Mouse (Mus musculus) lung, embryonic 15.5 days (tissue): ENCODE data around the gene Vmn2r84. TPM values are rescaled to one million over a fixed set of nuclear protein-coding genes. Genes with fewer than 3 reads are reported as not detected.
A peak's percentile ranks its signal among the peaks of the same experiment; 100 is the strongest.
"Not testable (repeated sequence)": the region's sequence is repeated elsewhere in the genome, so short reads cannot be mapped to it uniquely, and the experiment has no call there.

ENCODE experiments used
- ATAC-seq: fragments of 200-750 bp; cut with Nextera tagmentation; 2 replicates; pipeline ENCODE4 v1.8.0; 2017; ENCODE audit warnings: moderate number of reproducible peaks, borderline replicate concordance; ENCODE audit not compliant: low FRiP score, low TSS enrichment; ENCODE audit errors: extremely low read depth
- H3K27ac ChIP-seq: fragments of 300-500 bp; sonication (generic); 2 replicates; pipeline ENCODE4 v1.5.1; 2015; ENCODE audit warnings: moderate library complexity, mild to moderate bottlenecking, inconsistent platforms
- H3K27me3 ChIP-seq: fragments of 300-500 bp; sonication (generic); 2 replicates; pipeline ENCODE4 v1.6.1; 2015; ENCODE audit warnings: inconsistent platforms
- H3K36me3 ChIP-seq: fragments of 300-500 bp; sonication (generic); 2 replicates; pipeline ENCODE4 v1.6.1; 2015; ENCODE audit warnings: inconsistent platforms
- H3K4me1 ChIP-seq: fragments of 300-500 bp; sonication (generic); 2 replicates; pipeline ENCODE4 v1.6.1; 2015; ENCODE audit warnings: inconsistent platforms
- H3K4me2 ChIP-seq: fragments of 300-500 bp; sonication (generic); 2 replicates; pipeline ENCODE4 v1.6.1; 2015; ENCODE audit warnings: inconsistent platforms, mild to moderate bottlenecking, moderate library complexity
- H3K4me3 ChIP-seq: fragments of 300-500 bp; sonication (generic); 2 replicates; pipeline ENCODE4 v1.5.1; 2015; ENCODE audit warnings: mild to moderate bottlenecking, inconsistent platforms
- H3K9ac ChIP-seq: fragments of 300-500 bp; sonication (generic); 2 replicates; pipeline ENCODE4 v1.6.1; 2015; ENCODE audit warnings: inconsistent platforms
- H3K9me3 ChIP-seq: fragments of 300-500 bp; sonication (generic); 2 replicates; pipeline ENCODE4 v1.6.1; 2016; ENCODE audit warnings: inconsistent platforms
- WGBS: fragments of 180-500 bp; shearing (Covaris S2); methylation state at CpG from one replicate; pipeline ENCODE4 v1.1.7; 2015; 5-methylcytosine and 5-hydroxymethylcytosine counted together
- polyA plus RNA-seq: library from polyadenylated mRNA; unstranded; fragments of >200 nt; fragmentation: Nextera tagmentation; extraction: Ambion mirVana; gene quantifications from 2 replicates; pipeline ENCODE4 v1.2.1, GENCODE M21; 2015

Gene Vmn2r84
- polyA plus RNA-seq: not detected in 2 replicates

DNA sequence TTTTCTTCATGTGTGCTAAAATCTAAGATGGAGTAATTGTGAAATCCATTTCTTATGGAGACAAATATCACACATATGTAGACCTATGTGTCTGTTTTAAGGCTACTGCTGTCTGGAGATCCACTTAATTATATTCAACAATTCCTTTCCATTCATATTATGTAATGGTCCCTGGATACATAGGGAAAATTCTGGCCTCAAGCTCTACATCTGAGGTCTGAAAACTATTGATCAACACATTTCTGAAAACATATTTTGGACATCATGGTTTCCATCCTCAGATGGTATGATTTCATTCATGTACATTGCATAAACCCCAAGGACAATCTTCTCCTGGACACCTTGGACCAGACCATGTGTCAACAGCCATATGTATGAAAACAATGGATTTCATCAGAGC, at the start of gene Vmn2r84:
Gene Vmn2r84 (minus strand): TSS at position 101 of the 400 bp plus-strand sequence.
- Histone ChIP-seq H3K27me3 (no peaks in the 10 kb centered on the region), H3K36me3 (no peaks in the 10 kb centered on the region), H3K27ac (no peak within 1 kb of the TSS), H3K4me3 (no peak within 1 kb of the TSS), H3K9me3 (no peaks in the 10 kb centered on the region), H3K9ac (no peak within 1 kb of the TSS), H3K4me1 (no peaks in the 10 kb centered on the region), H3K4me2 (no peak within 1 kb of the TSS)
- no peak for ATAC-seq

DNA sequence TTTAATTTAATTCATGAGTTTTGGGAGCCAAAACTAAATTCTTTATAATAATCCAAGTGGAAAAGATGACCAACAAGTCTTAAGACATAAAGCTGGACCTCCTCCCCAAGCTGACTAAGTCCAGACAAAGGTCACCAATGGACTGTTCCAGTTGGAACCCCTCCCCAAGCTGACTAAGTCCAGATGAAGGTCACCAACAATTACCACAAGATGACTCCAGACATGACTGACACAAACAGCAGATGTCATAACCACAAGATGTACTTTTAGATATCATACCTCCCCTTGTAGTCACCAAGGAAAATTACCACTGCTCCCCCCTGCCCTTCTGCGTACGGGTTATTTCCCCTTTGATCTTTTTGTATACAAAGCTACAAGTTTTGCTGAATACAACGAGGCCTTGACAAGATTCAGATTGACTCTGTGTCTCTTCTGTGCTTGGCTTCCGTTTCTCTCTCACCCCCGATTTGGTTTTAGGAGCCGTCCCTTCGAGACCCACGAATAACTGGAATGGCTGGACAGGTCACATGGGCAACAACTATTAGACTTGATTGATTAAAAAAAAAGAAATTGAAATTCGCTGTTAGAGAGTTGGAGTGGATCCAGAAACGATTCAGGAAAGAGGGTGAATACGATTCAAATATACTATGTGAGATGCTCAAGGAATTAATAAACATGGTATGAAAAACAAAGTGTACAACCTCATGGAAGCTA, 40.2 kb upstream of the Vmn2r84 start:
- H3K27ac ChIP-seq, ATAC-seq, H3K9ac ChIP-seq, H3K9me3 ChIP-seq, H3K4me1 ChIP-seq, H3K27me3 ChIP-seq, H3K4me3 ChIP-seq, H3K4me2 ChIP-seq, H3K36me3 ChIP-seq: not testable (repeated sequence)
- WGBS: 77% methylated on average over 11 of the region's 11 CpGs

- H3K4me3 ChIP-seq, H3K27me3 ChIP-seq, H3K4me1 ChIP-seq, H3K4me2 ChIP-seq, H3K27ac ChIP-seq, H3K9me3 ChIP-seq, H3K9ac ChIP-seq, H3K36me3 ChIP-seq, ATAC-seq: not testable (repeated sequence)
These were observed 35.5 kb upstream of the Vmn2r84 start, which contains the start of gene Vmn2r85 for GRCm38 (mm10) chr10:130429603-130430002. TSS of gene Vmn2r85 (minus strand) at chr10:130429703.

GRCm38 (mm10) chr10:130422368-130422767, 28.2 kb upstream of the Vmn2r84 start:
- not testable (repeated sequence) for H3K4me1 ChIP-seq, H3K9ac ChIP-seq, H3K27ac ChIP-seq, H3K4me2 ChIP-seq, H3K4me3 ChIP-seq, ATAC-seq, H3K36me3 ChIP-seq, H3K27me3 ChIP-seq, H3K9me3 ChIP-seq
- 63% methylated on average over 2 of the region's 2 CpGs for WGBS

- Histone ChIP-seq H3K27ac (no peak overlapping the region), H3K9me3 (no peaks in the 10 kb centered on the region), H3K4me1 (no peaks in the 10 kb centered on the region), H3K4me2 (no peak overlapping the region), H3K27me3 (no peaks in the 10 kb centered on the region), H3K9ac (no peak overlapping the region), H3K4me3 (no peak overlapping the region), H3K36me3 (no peaks in the 10 kb centered on the region)
- no peak for ATAC-seq
- WGBS: 73% methylated on average over 3 of the region's 3 CpGs
These were observed 26.3 kb upstream of the Vmn2r84 start for GRCm38 (mm10) chr10:130420401-130420800.

- WGBS: 57% methylated on average over 2 of the region's 2 CpGs
- not testable (repeated sequence) for H3K36me3 ChIP-seq, H3K9ac ChIP-seq, H3K9me3 ChIP-seq, H3K4me3 ChIP-seq, H3K27me3 ChIP-seq, H3K27ac ChIP-seq, ATAC-seq, H3K4me2 ChIP-seq, H3K4me1 ChIP-seq
These were observed 25.8 kb upstream of the Vmn2r84 start for GRCm38 (mm10) chr10:130419954-130420353.

DNA sequence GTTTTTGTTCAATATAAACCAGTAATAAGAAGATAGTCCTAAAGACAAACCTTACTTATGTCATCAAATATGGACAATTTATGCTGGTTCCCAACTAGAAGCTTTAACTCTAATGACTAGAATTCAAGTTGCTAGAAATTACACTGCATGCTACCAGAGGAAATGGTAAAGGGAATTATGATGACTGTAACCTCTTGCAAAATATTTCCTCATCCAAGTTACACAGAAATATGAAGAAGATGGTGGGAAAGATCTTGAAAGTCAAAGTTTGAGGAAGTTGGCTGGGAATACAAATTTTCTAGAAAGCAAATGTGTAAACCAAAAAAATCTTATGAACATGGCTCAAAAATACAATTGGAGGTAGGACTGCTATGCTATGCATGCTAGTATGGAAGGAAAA, 22.2 kb upstream of the Vmn2r84 start:
- not testable (repeated sequence) for H3K4me2 ChIP-seq, H3K4me3 ChIP-seq, H3K27me3 ChIP-seq, H3K36me3 ChIP-seq, H3K9ac ChIP-seq, ATAC-seq, H3K27ac ChIP-seq, H3K4me1 ChIP-seq, H3K9me3 ChIP-seq

DNA sequence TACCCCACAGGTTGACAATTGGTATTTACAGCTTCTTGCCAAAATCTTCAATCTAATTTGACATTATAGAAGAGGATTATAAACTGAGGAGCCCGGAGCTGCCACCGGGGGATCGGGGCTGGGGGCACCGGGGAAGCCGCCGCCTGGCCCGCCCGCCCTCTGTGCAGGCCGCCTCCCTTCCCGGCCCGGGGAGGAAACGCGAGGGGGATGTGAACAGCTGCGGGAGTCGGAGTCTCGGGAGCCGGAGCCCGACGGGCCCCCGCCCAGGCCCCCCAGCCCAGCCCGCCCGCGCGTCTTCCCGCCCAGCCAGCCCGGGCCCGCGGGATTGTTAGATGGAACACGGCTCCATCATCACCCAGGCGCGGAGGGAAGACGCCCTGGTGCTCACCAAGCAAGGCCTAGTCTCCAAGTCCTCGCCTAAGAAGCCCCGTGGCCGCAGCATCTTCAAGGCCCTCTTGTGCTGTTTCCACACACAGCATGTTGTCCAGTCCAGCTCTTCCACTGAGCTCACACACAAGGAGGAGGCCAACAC, 18.1 kb upstream of the Vmn2r84 start:
- H3K4me3 ChIP-seq, H3K36me3 ChIP-seq, H3K27ac ChIP-seq, H3K9me3 ChIP-seq, H3K27me3 ChIP-seq, H3K4me1 ChIP-seq, H3K4me2 ChIP-seq, H3K9ac ChIP-seq: not testable (repeated sequence)
- ATAC-seq: peak; percentile 49; the same call in 1 of the 2 replicates
- WGBS: 57% methylated on average over 28 of the region's 35 CpGs

- Histone ChIP-seq H3K9ac (no peak overlapping the region), H3K27me3 (no peaks in the 10 kb centered on the region), H3K27ac (no peak overlapping the region), H3K4me1 (no peaks in the 10 kb centered on the region), H3K9me3 (no peaks in the 10 kb centered on the region), H3K4me2 (no peak overlapping the region), H3K4me3 (no peak overlapping the region), H3K36me3 (no peaks in the 10 kb centered on the region)
- WGBS: 74% methylated on average over 2 of the region's 2 CpGs
- ATAC-seq: no peak
These were observed 19.0 kb downstream of the Vmn2r84 start for GRCm38 (mm10) chr10:130375145-130375544.

- Histone ChIP-seq H3K9ac (no peak overlapping the region), H3K27me3 (no peaks in the 10 kb centered on the region), H3K36me3 (no peaks in the 10 kb centered on the region), H3K4me2 (no peak overlapping the region), H3K9me3 (no peaks in the 10 kb centered on the region), H3K4me3 (no peak overlapping the region), H3K27ac (no peak overlapping the region), H3K4me1 (no peaks in the 10 kb centered on the region)
- no peak for ATAC-seq
- WGBS: 74% methylated on average over 2 of the region's 2 CpGs
These were observed 21.5 kb downstream of the Vmn2r84 start for GRCm38 (mm10) chr10:130372491-130373173.

- H3K9ac ChIP-seq: no peak overlapping the region
- no peak overlapping the region for H3K4me2 ChIP-seq
- ATAC-seq: no peak
- no peaks in the 10 kb centered on the region for H3K9me3 ChIP-seq
- no peaks in the 10 kb centered on the region for H3K4me1 ChIP-seq
- H3K27me3 ChIP-seq: no peaks in the 10 kb centered on the region
- no peaks in the 10 kb centered on the region for H3K36me3 ChIP-seq
- H3K4me3 ChIP-seq: no peak overlapping the region
- no peak overlapping the region for H3K27ac ChIP-seq
- WGBS: 52% methylated on average over 1 of the region's 1 CpGs
These were observed 22.5 kb downstream of the Vmn2r84 start for GRCm38 (mm10) chr10:130371644-130372043.

GRCm38 (mm10) chr10:130370005-130370682, 24.0 kb downstream of the Vmn2r84 start:
- Histone ChIP-seq H3K27ac (no peak overlapping the region), H3K36me3 (no peaks in the 10 kb centered on the region), H3K9ac (no peak overlapping the region), H3K4me1 (no peaks in the 10 kb centered on the region), H3K9me3 (no peaks in the 10 kb centered on the region), H3K4me3 (no peak overlapping the region), H3K4me2 (no peak overlapping the region), H3K27me3 (no peaks in the 10 kb centered on the region)
- 81% methylated on average over 2 of the region's 2 CpGs for WGBS
- no peak for ATAC-seq
